Mouse (Mus musculus) midbrain, postnatal 0 days (tissue): ENCODE measurements around the gene Kcnab2. TPM values are rescaled to one million over a fixed set of nuclear protein-coding genes. Genes with fewer than 3 reads are reported as not detected.
A peak's percentile ranks its signal among the peaks of the same experiment; 100 is the strongest.

Experiments used
- ATAC-seq: fragments of 200-750 bp; cut with Nextera tagmentation; 2 replicates; pipeline ENCODE4 v1.8.0; 2017; ENCODE audit warnings: moderate number of reproducible peaks, mild to moderate bottlenecking, moderate TSS enrichment, moderate library complexity; ENCODE audit not compliant: low FRiP score
- DNase-seq: peaks from one replicate; pipeline ENCODE4 v3.0.0-alpha.2; 2015; ENCODE audit warnings: low spot score
- H3K27ac ChIP-seq: fragments of 300-500 bp; sonication (generic); 2 replicates; pipeline ENCODE4 v1.5.1; 2014; ENCODE audit warnings: low read depth, mild to moderate bottlenecking, low read length, mixed read lengths
- H3K27me3 ChIP-seq: fragments of 300-500 bp; sonication (generic); 2 replicates; pipeline ENCODE4 v1.6.1; 2014; ENCODE audit warnings: low read length, control low read depth, mixed read lengths; ENCODE audit not compliant: insufficient read depth
- H3K36me3 ChIP-seq: fragments of 300-500 bp; sonication (generic); 2 replicates; pipeline ENCODE4 v1.6.1; 2014; ENCODE audit warnings: low read length, control low read depth, mixed read lengths; ENCODE audit not compliant: insufficient read depth
- H3K4me1 ChIP-seq: fragments of 300-500 bp; sonication (generic); 2 replicates; pipeline ENCODE4 v1.6.1; 2014; ENCODE audit warnings: mild to moderate bottlenecking, control low read depth, antibody characterized with exemption, low read length, mixed read lengths; ENCODE audit not compliant: insufficient read depth
- H3K4me2 ChIP-seq: fragments of 300-500 bp; sonication (generic); 2 replicates; pipeline ENCODE4 v1.6.1; 2014; ENCODE audit warnings: low read depth, mild to moderate bottlenecking, low read length, mixed read lengths; ENCODE audit not compliant: poor library complexity, severe bottlenecking
- H3K4me3 ChIP-seq: fragments of 300-500 bp; sonication (generic); 2 replicates; pipeline ENCODE4 v1.5.1; 2014; ENCODE audit warnings: low read depth, mild to moderate bottlenecking, low read length, moderate library complexity
- H3K9ac ChIP-seq: fragments of 300-500 bp; sonication (generic); replicated peaks from 2 replicates; pipeline ENCODE4 v1.6.1; 2014; ENCODE audit warnings: mild to moderate bottlenecking, low read length, moderate library complexity, mixed read lengths; ENCODE audit not compliant: poor library complexity, severe bottlenecking
- H3K9me3 ChIP-seq: fragments of 300-500 bp; sonication (generic); 2 replicates; pipeline ENCODE4 v1.6.1; 2016; ENCODE audit warnings: low read length, control low read depth
- CTCF ChIP-seq: IDR thresholded peaks from 2 replicates; pipeline ENCODE4 v1.5.1; 2016; ENCODE audit warnings: antibody characterized with exemption, mild to moderate bottlenecking
- WGBS: fragments of 180-500 bp; shearing (Covaris S2); extraction: QIAGEN DNeasy Blood & Tissue Kit; methylation state at CpG from one replicate; pipeline ENCODE4 v1.1.7; 2014; 5-methylcytosine and 5-hydroxymethylcytosine counted together
- polyA plus RNA-seq: library from polyadenylated mRNA; unstranded; fragments of >200 nt; fragmentation: Nextera tagmentation; extraction: Ambion mirVana; gene quantifications from 2 replicates; pipeline ENCODE4 v1.2.1, GENCODE M21; 2015
- total RNA-seq: library from RNA; depleted of rRNA; stranded (reverse); fragments of >200 nt; gene quantifications from 2 replicates; pipeline ENCODE4 v1.2.3, GENCODE M21; 2014; rRNA removed

Gene Kcnab2
- total and polyA plus RNA-seq, 2 experiments from 2014 or later = 30.2 to 66.9 TPM

- DNase-seq (peak; percentile 60), ATAC-seq (no peak)
- 10% methylated on average over 5 of the region's 5 CpGs for WGBS
- Histone ChIP-seq H3K36me3 (peaks cover 4% of the 10 kb centered on the region; the same call in 1 of the 2 replicates), H3K4me3 (no peak overlapping the region), H3K4me2 (peak overlapping the region; percentile 20; the same call in 1 of the 2 replicates), H3K27ac (no peak overlapping the region), H3K9ac (no peak overlapping the region), H3K9me3 (no peaks in the 10 kb centered on the region), H3K27me3 (no peaks in the 10 kb centered on the region), H3K4me1 (peaks cover 21% of the 10 kb centered on the region)
- peak; percentile 82 for TF ChIP-seq CTCF
These were observed 134.4 kb downstream of the Kcnab2 start for GRCm38 (mm10) chr4:152343296-152343695.

Other genes with a start within 250 kb of the Kcnab2 start
- 138 and 149 TPM in 2 replicates for gene Gpr153, start 203.6 kb downstream of the Kcnab2 start, total RNA-seq
- gene Gpr153, start 203.6 kb downstream of the Kcnab2 start, polyA plus RNA-seq = 20.1 and 21.2 TPM in 2 replicates
- gene Hes3, start 186.2 kb downstream of the Kcnab2 start, total RNA-seq = not detected in 2 replicates
- 0.19 and 0.36 TPM in 2 replicates for gene Hes3, start 186.2 kb downstream of the Kcnab2 start, polyA plus RNA-seq
- gene Icmt, start 180.6 kb downstream of the Kcnab2 start, total RNA-seq = 34.6 and 38.9 TPM in 2 replicates
- 15.7 and 17.9 TPM in 2 replicates for gene Icmt, start 180.6 kb downstream of the Kcnab2 start, polyA plus RNA-seq
- gene Rnf207, start 158.9 kb downstream of the Kcnab2 start, total RNA-seq = 7.6 and 15.2 TPM in 2 replicates
- 7.2 and 8.8 TPM in 2 replicates for gene Rnf207, start 158.9 kb downstream of the Kcnab2 start, polyA plus RNA-seq
- gene Rpl22, start 152.1 kb downstream of the Kcnab2 start, total RNA-seq = 177 and 203 TPM in 2 replicates
- 125 and 148 TPM in 2 replicates for gene Rpl22, start 152.1 kb downstream of the Kcnab2 start, polyA plus RNA-seq
- gene Chd5, start 139.2 kb downstream of the Kcnab2 start, total RNA-seq = 95.0 and 98.6 TPM in 2 replicates
- gene Chd5, start 139.2 kb downstream of the Kcnab2 start, polyA plus RNA-seq = 77.6 and 107 TPM in 2 replicates
- 8.8 and 12.1 TPM in 2 replicates for gene Nphp4, start 1.2 kb downstream of the Kcnab2 start, total RNA-seq
- gene Nphp4, start 1.2 kb downstream of the Kcnab2 start, polyA plus RNA-seq = 3.7 and 4.8 TPM in 2 replicates